Mouse (Mus musculus) splenic B cell, adult 2 months (primary cell): Measurements from ENCODE around the gene Fam89a.
A peak's percentile ranks its signal among the peaks of the same experiment; 100 is the strongest.

ENCODE experiments used
- DNase-seq: peaks from one replicate; pipeline ENCODE4 v3.0.0-alpha.2; 2011; ENCODE audit warnings: low read depth, low spot score
- H3K27me3 ChIP-seq: 2 replicates; pipeline ENCODE4 v1.6.1; 2012; ENCODE audit warnings: mild to moderate bottlenecking, low read length, moderate library complexity, mixed read lengths; ENCODE audit not compliant: control insufficient read depth, poor library complexity, insufficient read depth, severe bottlenecking
- H3K36me3 ChIP-seq: 2 replicates; pipeline ENCODE4 v1.6.1; 2012; ENCODE audit warnings: mild to moderate bottlenecking, low read length, moderate library complexity, mixed read lengths; ENCODE audit not compliant: control insufficient read depth, poor library complexity, insufficient read depth, severe bottlenecking

Fam89a gene

GRCm38 (mm10) chr8:124721862-124722515 lies 29.6 kb downstream of the Fam89a start, which contains the start of the genes Ttc13 and Arv1:
Gene Ttc13, minus strand, starts transcription at chr8:124721983.
Gene Arv1, plus strand, starts transcription at chr8:124722139.
- H3K27me3 ChIP-seq: no peaks in the 10 kb centered on the region
- peak; percentile 98 for DNase-seq
- H3K36me3 ChIP-seq: no peaks in the 10 kb centered on the region; the same call in none of the 2 replicates

- Histone ChIP-seq H3K27me3 (no peaks in the 10 kb centered on the region), H3K36me3 (no peaks in the 10 kb centered on the region; the same call in 1 of the 2 replicates)
- no peak for DNase-seq
Observed at GRCm38 (mm10) chr8:124720938-124721861, 30.4 kb downstream of the Fam89a start.

GRCm38 (mm10) chr8:124720133-124720532 lies 31.5 kb downstream of the Fam89a start:
- no peak for DNase-seq
- no peaks in the 10 kb centered on the region; the same call in none of the 2 replicates for H3K36me3 ChIP-seq

GRCm38 (mm10) chr8:124715736-124716135 lies 35.9 kb downstream of the Fam89a start:
- no peak for DNase-seq
- no peaks in the 10 kb centered on the region for H3K27me3 ChIP-seq
- peaks cover 2% of the 10 kb centered on the region for H3K36me3 ChIP-seq

More at GRCm38 (mm10) chr8:124720133-124720532, 31.5 kb downstream of the Fam89a start:
- no peaks in the 10 kb centered on the region for H3K27me3 ChIP-seq

- no peaks in the 10 kb centered on the region for H3K27me3 ChIP-seq
- peaks cover 4% of the 10 kb centered on the region for H3K36me3 ChIP-seq
- no peak for DNase-seq
Observed at GRCm38 (mm10) chr8:124713207-124713606, 38.4 kb downstream of the Fam89a start.

GRCm38 (mm10) chr8:124705823-124706222 lies 45.8 kb downstream of the Fam89a start:
- Histone ChIP-seq H3K27me3 (no peaks in the 10 kb centered on the region), H3K36me3 (peaks cover 2% of the 10 kb centered on the region)
- DNase-seq: no peak

GRCm38 (mm10) chr8:124704376-124704775 lies 47.3 kb downstream of the Fam89a start:
- no peak for DNase-seq
- H3K36me3 ChIP-seq: peaks cover 2% of the 10 kb centered on the region; the same call in 1 of the 2 replicates

GRCm38 (mm10) chr8:124703526-124703925 lies 48.1 kb downstream of the Fam89a start:
- DNase-seq: no peak
- Histone ChIP-seq H3K36me3 (no peaks in the 10 kb centered on the region; the same call in 1 of the 2 replicates), H3K27me3 (no peaks in the 10 kb centered on the region)

More at GRCm38 (mm10) chr8:124704376-124704775, 47.3 kb downstream of the Fam89a start:
- no peaks in the 10 kb centered on the region for H3K27me3 ChIP-seq

GRCm38 (mm10) chr8:124702183-124702582 lies 49.4 kb downstream of the Fam89a start:
- no peak for DNase-seq
- H3K27me3 ChIP-seq: no peaks in the 10 kb centered on the region
- H3K36me3 ChIP-seq: peaks cover under 1% of the 10 kb centered on the region

- peak; percentile 72 for DNase-seq
- H3K27me3 ChIP-seq: no peaks in the 10 kb centered on the region
- peaks cover 3% of the 10 kb centered on the region for H3K36me3 ChIP-seq
Observed at GRCm38 (mm10) chr8:124701023-124701422, 50.6 kb downstream of the Fam89a start.

- H3K36me3 ChIP-seq: peaks cover 3% of the 10 kb centered on the region
- no peak for DNase-seq
- H3K27me3 ChIP-seq: no peaks in the 10 kb centered on the region
Observed at GRCm38 (mm10) chr8:124700271-124700670, 51.4 kb downstream of the Fam89a start.

- Histone ChIP-seq H3K27me3 (no peaks in the 10 kb centered on the region), H3K36me3 (peaks cover 3% of the 10 kb centered on the region)
- DNase-seq: no peak
Observed at GRCm38 (mm10) chr8:124695424-124696100, 56.1 kb downstream of the Fam89a start.

- DNase-seq: no peak
- Histone ChIP-seq H3K27me3 (no peaks in the 10 kb centered on the region), H3K36me3 (peaks cover 11% of the 10 kb centered on the region; the same call in 1 of the 2 replicates)
Observed at GRCm38 (mm10) chr8:124691706-124692105, 59.9 kb downstream of the Fam89a start.
